Mouse (Mus musculus) common myeloid progenitor, adult 5-6 weeks (primary cell): Measurements from ENCODE around the gene Ociad2. TPM values are rescaled to one million over a fixed set of nuclear protein-coding genes. Genes with fewer than 3 reads are reported as not detected.

Source experiments
- total RNA-seq: library from RNA; stranded (forward); fragments of 200-1000, 187-1606 nt; gene quantifications from 2 replicates; pipeline ENCODE4 v1.2.3, GENCODE M21; 2017

The Ociad2 gene
- total RNA-seq, 1 experiment from 2014 or later = 8.9 TPM

Other genes with a start within 250 kb of the Ociad2 start
- 85.1 and 92.0 TPM in 2 replicates for gene Fryl, start 84.4 kb downstream of the Ociad2 start, total RNA-seq
- 209 and 247 TPM in 2 replicates for gene Ociad1, start 48.2 kb downstream of the Ociad2 start, total RNA-seq
- gene Cwh43, start 65.0 kb upstream of the Ociad2 start, total RNA-seq = not detected in 2 replicates
- gene Dcun1d4, start 140.0 kb upstream of the Ociad2 start, total RNA-seq = 3.3 and 5.4 TPM in 2 replicates